Mouse (Mus musculus): Measurements from ENCODE around the gene Gnpnat1. TPM values are rescaled to one million over a fixed set of nuclear protein-coding genes. Genes with fewer than 3 reads are reported as not detected.
A peak's percentile ranks its signal among the peaks of the same experiment; 100 is the strongest.

Gene Gnpnat1
- polyA plus RNA-seq, 1 experiment from 2014 or later, result 27.0 TPM

GRCm38 (mm10) chr14:45438250-45438930, 33.7 kb upstream of the Gnpnat1 start:
- Histone ChIP-seq H3K27me3 (no peaks in the 10 kb centered on the region), H3K4me2 (no peak overlapping the region), H3K9me3 (no peaks in the 10 kb centered on the region), H3K4me3 (no peak overlapping the region), H3K27ac (replicated peaks) (no peak overlapping the region), H3K9ac (no peak overlapping the region), H3K4me1 (replicated peaks) (no peaks in the 10 kb centered on the region), H3K36me3 (no peaks in the 10 kb centered on the region)
- no peak for ATAC-seq (ENCODE audit: low FRiP score, low read depth)
- 81% methylated on average over 19 of the region's 19 CpGs for WGBS

- 71% methylated on average over 6 of the region's 6 CpGs for WGBS
- Histone ChIP-seq H3K27ac (replicated peaks) (no peak overlapping the region), H3K4me2 (no peak overlapping the region), H3K27me3 (no peaks in the 10 kb centered on the region), H3K9ac (no peak overlapping the region), H3K4me1 (replicated peaks) (no peaks in the 10 kb centered on the region), H3K9me3 (no peaks in the 10 kb centered on the region), H3K36me3 (no peaks in the 10 kb centered on the region), H3K4me3 (no peak overlapping the region)
- ATAC-seq (ENCODE audit: low FRiP score, low read depth), result no peak
These were observed 29.5 kb upstream of the Gnpnat1 start for GRCm38 (mm10) chr14:45434220-45434619.

- whole genome bisulfite sequencing, result 74% methylated on average over 4 of the region's 4 CpGs
- Histone ChIP-seq H3K36me3 (no peaks in the 10 kb centered on the region), H3K27me3 (no peaks in the 10 kb centered on the region), H3K27ac (replicated peaks) (no peak overlapping the region), H3K9ac (no peak overlapping the region), H3K4me2 (no peak overlapping the region), H3K4me3 (no peak overlapping the region), H3K9me3 (no peaks in the 10 kb centered on the region), H3K4me1 (replicated peaks) (no peaks in the 10 kb centered on the region)
- no peak for ATAC-seq (ENCODE audit: low FRiP score, low read depth)
These were observed 27.3 kb upstream of the Gnpnat1 start for GRCm38 (mm10) chr14:45432003-45432402.

- Histone ChIP-seq H3K4me1 (replicated peaks) (no peaks in the 10 kb centered on the region), H3K4me3 (no peak overlapping the region), H3K4me2 (no peak overlapping the region), H3K9ac (no peak overlapping the region), H3K9me3 (no peaks in the 10 kb centered on the region), H3K27ac (replicated peaks) (no peak overlapping the region), H3K36me3 (no peaks in the 10 kb centered on the region), H3K27me3 (no peaks in the 10 kb centered on the region)
- ATAC-seq (ENCODE audit: low FRiP score, low read depth), result no peak
- 92% methylated on average over 13 of the region's 13 CpGs for WGBS
These were observed 25.5 kb upstream of the Gnpnat1 start for GRCm38 (mm10) chr14:45430066-45430842.

GRCm38 (mm10) chr14:45423220-45423619, 18.5 kb upstream of the Gnpnat1 start:
- Histone ChIP-seq H3K9ac (no peak overlapping the region), H3K27ac (replicated peaks) (no peak overlapping the region), H3K4me3 (no peak overlapping the region), H3K27me3 (no peaks in the 10 kb centered on the region), H3K4me2 (no peak overlapping the region), H3K9me3 (no peaks in the 10 kb centered on the region), H3K36me3 (no peaks in the 10 kb centered on the region), H3K4me1 (replicated peaks) (no peaks in the 10 kb centered on the region)
- ATAC-seq (ENCODE audit: low FRiP score, low read depth), result peak; percentile 79
- 12% methylated on average over 5 of the region's 5 CpGs for WGBS

GRCm38 (mm10) chr14:45422371-45422770, 17.7 kb upstream of the Gnpnat1 start:
- ATAC-seq (ENCODE audit: low FRiP score, low read depth), result no peak
- Histone ChIP-seq H3K4me3 (no peak overlapping the region), H3K4me1 (replicated peaks) (no peaks in the 10 kb centered on the region), H3K9me3 (no peaks in the 10 kb centered on the region), H3K9ac (no peak overlapping the region), H3K4me2 (no peak overlapping the region), H3K27ac (replicated peaks) (no peak overlapping the region), H3K27me3 (no peaks in the 10 kb centered on the region), H3K36me3 (no peaks in the 10 kb centered on the region)
- 58% methylated on average over 4 of the region's 4 CpGs for WGBS

GRCm38 (mm10) chr14:45419323-45419722, 14.6 kb upstream of the Gnpnat1 start:
- Histone ChIP-seq H3K4me2 (no peak overlapping the region), H3K27me3 (no peaks in the 10 kb centered on the region), H3K9ac (no peak overlapping the region), H3K27ac (replicated peaks) (no peak overlapping the region), H3K9me3 (no peaks in the 10 kb centered on the region), H3K4me3 (no peak overlapping the region), H3K4me1 (replicated peaks) (no peaks in the 10 kb centered on the region), H3K36me3 (no peaks in the 10 kb centered on the region)
- no peak for ATAC-seq (ENCODE audit: low FRiP score, low read depth)
- WGBS, result 72% methylated on average over 4 of the region's 4 CpGs

GRCm38 (mm10) chr14:45418553-45418952, 13.8 kb upstream of the Gnpnat1 start:
- Histone ChIP-seq H3K36me3 (no peaks in the 10 kb centered on the region), H3K9ac (no peak overlapping the region)
- no peak for ATAC-seq (ENCODE audit: low FRiP score, low read depth)

GRCm38 (mm10) chr14:45416265-45416664, 11.6 kb upstream of the Gnpnat1 start:
- Histone ChIP-seq H3K4me2 (no peak overlapping the region), H3K27ac (replicated peaks) (no peak overlapping the region), H3K9me3 (no peaks in the 10 kb centered on the region), H3K4me3 (no peak overlapping the region), H3K36me3 (no peaks in the 10 kb centered on the region), H3K9ac (no peak overlapping the region), H3K27me3 (no peaks in the 10 kb centered on the region), H3K4me1 (replicated peaks) (no peaks in the 10 kb centered on the region)
- 91% methylated on average over 4 of the region's 4 CpGs for WGBS
- ATAC-seq (ENCODE audit: low FRiP score, low read depth), result no peak

More at GRCm38 (mm10) chr14:45418553-45418952, 13.8 kb upstream of the Gnpnat1 start:
- Histone ChIP-seq H3K4me1 (replicated peaks) (no peaks in the 10 kb centered on the region), H3K9me3 (no peaks in the 10 kb centered on the region), H3K4me3 (no peak overlapping the region), H3K4me2 (no peak overlapping the region), H3K27me3 (no peaks in the 10 kb centered on the region), H3K27ac (replicated peaks) (no peak overlapping the region)
- whole genome bisulfite sequencing, result 89% methylated on average over 3 of the region's 3 CpGs

- no peak overlapping the region for H3K27ac ChIP-seq (replicated peaks)
- H3K9ac ChIP-seq, result no peak overlapping the region
- no peaks in the 10 kb centered on the region for H3K36me3 ChIP-seq
- ATAC-seq (ENCODE audit: low FRiP score, low read depth), result no peak
- no peaks in the 10 kb centered on the region for H3K4me1 ChIP-seq (replicated peaks)
- 87% methylated on average over 7 of the region's 7 CpGs for WGBS
- H3K4me3 ChIP-seq, result no peak overlapping the region
- no peaks in the 10 kb centered on the region for H3K9me3 ChIP-seq
- H3K4me2 ChIP-seq, result no peak overlapping the region
- no peaks in the 10 kb centered on the region for H3K27me3 ChIP-seq
These were observed 1.1 kb downstream of the Gnpnat1 start for GRCm38 (mm10) chr14:45403651-45404050.

- no peak overlapping the region for H3K4me3 ChIP-seq
- H3K27me3 ChIP-seq, result no peaks in the 10 kb centered on the region
- H3K9me3 ChIP-seq, result no peaks in the 10 kb centered on the region
- no peak overlapping the region for H3K27ac ChIP-seq (replicated peaks)
- H3K9ac ChIP-seq, result no peak overlapping the region
- 85% methylated on average over 3 of the region's 3 CpGs for WGBS
- H3K4me1 ChIP-seq (replicated peaks), result no peaks in the 10 kb centered on the region
- ATAC-seq (ENCODE audit: low FRiP score, low read depth), result no peak
- H3K36me3 ChIP-seq, result no peaks in the 10 kb centered on the region
- no peak overlapping the region for H3K4me2 ChIP-seq
These were observed 4.9 kb downstream of the Gnpnat1 start for GRCm38 (mm10) chr14:45399836-45400235.

- Histone ChIP-seq H3K4me1 (replicated peaks) (peaks cover 16% of the 10 kb centered on the region), H3K4me3 (peak overlapping the region; percentile 84), H3K9ac (peak overlapping the region; percentile 93), H3K9me3 (no peaks in the 10 kb centered on the region), H3K4me2 (peak overlapping the region; percentile 83), H3K27ac (replicated peaks) (peak overlapping the region; percentile 84), H3K27me3 (no peaks in the 10 kb centered on the region), H3K36me3 (no peaks in the 10 kb centered on the region)
- peak; percentile 53 for ATAC-seq (ENCODE audit: low FRiP score, low read depth)
- 16% methylated on average over 3 of the region's 3 CpGs for WGBS
These were observed 15.5 kb downstream of the Gnpnat1 start for GRCm38 (mm10) chr14:45389194-45389593.
